Mouse (Mus musculus): ENCODE measurements around the gene Acaa1a. TPM values are rescaled to one million over a fixed set of nuclear protein-coding genes. Genes with fewer than 3 reads are reported as not detected.
A peak's percentile ranks its signal among the peaks of the same experiment; 100 is the strongest.
"Not testable (repeated sequence)": the region's sequence is repeated elsewhere in the genome, so short reads cannot be mapped to it uniquely, and the experiment has no call there.

Acaa1a gene
- polyA plus RNA-seq, 1 experiment from 2014 or later = 85.4 TPM

- H3K4me2 ChIP-seq (ENCODE audit: low read length) = no peak overlapping the region
- WGBS = 94% methylated on average over 12 of the region's 12 CpGs
These were observed 23.8 kb downstream of the Acaa1a start for GRCm38 (mm10) chr9:119363229-119363628.

DNA sequence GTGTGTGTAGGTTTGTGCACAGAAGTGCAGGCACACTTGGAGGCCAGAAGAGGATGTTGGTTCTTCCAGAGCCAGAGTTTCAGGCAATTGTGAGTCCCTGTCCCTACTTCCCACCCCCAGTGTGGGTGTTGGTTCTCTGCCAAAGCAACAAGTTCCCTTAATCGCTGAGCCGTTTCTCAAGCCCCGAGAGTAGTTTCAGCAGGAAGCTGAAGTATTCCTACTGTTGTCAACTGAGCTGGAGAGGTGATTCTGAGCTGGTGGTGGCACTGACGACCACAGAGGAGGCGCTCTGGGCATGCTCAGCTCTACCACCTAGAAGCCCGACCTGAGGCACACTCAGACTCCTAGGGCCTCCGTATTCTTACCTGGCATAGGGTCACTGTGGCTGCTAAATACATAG is 25.8 kb downstream of the Acaa1a start, which contains the start of gene Slc22a14:
Slc22a14 (minus strand) TSS at position 270 of the 400 bp plus-strand sequence.
- Histone ChIP-seq H3K9me3 (ENCODE audit: control insufficient read depth, low read length) (no peaks in the 10 kb centered on the region), H3K4me3 (replicated peaks; ENCODE audit: low read depth, low read length) (no peak within 1 kb of the TSS), H3K27ac (replicated peaks; ENCODE audit: low read depth, low read length) (no peak within 1 kb of the TSS), H3K36me3 (ENCODE audit: control insufficient read depth, insufficient read depth, low read length) (no peaks in the 10 kb centered on the region), H3K4me2 (ENCODE audit: low read length) (no peak within 1 kb of the TSS), H3K9ac (replicated peaks; ENCODE audit: low read length) (no peak within 1 kb of the TSS), H3K4me1 (ENCODE audit: control insufficient read depth, insufficient read depth, low read length) (no peaks in the 10 kb centered on the region), H3K27me3 (ENCODE audit: control insufficient read depth, insufficient read depth, low read length) (no peaks in the 10 kb centered on the region)
- no peak for ATAC-seq (ENCODE audit: low FRiP score, low TSS enrichment)
- 78% methylated on average over 7 of the region's 7 CpGs for WGBS
- no peak for DNase-seq

More at GRCm38 (mm10) chr9:119363229-119363628, 23.8 kb downstream of the Acaa1a start:
- Histone ChIP-seq H3K4me3 (replicated peaks; ENCODE audit: low read depth, low read length) (no peak overlapping the region), H3K4me1 (ENCODE audit: control insufficient read depth, insufficient read depth, low read length) (no peaks in the 10 kb centered on the region), H3K36me3 (ENCODE audit: control insufficient read depth, insufficient read depth, low read length) (no peaks in the 10 kb centered on the region), H3K9ac (replicated peaks; ENCODE audit: low read length) (no peak overlapping the region), H3K9me3 (ENCODE audit: control insufficient read depth, low read length) (no peaks in the 10 kb centered on the region), H3K27ac (replicated peaks; ENCODE audit: low read depth, low read length) (no peak overlapping the region), H3K27me3 (ENCODE audit: control insufficient read depth, insufficient read depth, low read length) (no peaks in the 10 kb centered on the region)
- DNase-seq (no peak), ATAC-seq (ENCODE audit: low FRiP score, low TSS enrichment) (no peak)

DNA sequence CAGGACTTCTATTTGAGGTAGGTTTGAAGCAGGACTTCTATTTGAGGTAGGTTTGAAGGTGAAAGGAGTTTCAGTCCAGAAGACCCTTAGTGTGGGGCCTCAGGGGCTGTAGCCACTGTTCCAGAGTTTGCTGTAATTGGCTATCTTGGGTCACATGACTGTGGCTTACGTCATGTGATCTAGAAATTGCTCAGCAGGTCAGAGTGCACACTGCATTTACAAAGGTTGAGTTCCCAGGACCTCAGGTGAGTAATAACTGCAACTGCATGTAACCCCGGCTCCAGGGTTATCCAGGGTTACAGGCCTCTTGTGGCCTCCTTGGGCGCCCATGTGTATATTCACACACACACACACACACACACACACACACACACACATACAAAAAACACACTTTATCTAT is 28.9 kb downstream of the Acaa1a start:
- Histone ChIP-seq H3K4me2 (ENCODE audit: low read length) (no peak overlapping the region), H3K4me3 (replicated peaks; ENCODE audit: low read depth, low read length) (no peak overlapping the region), H3K4me1 (ENCODE audit: control insufficient read depth, insufficient read depth, low read length) (no peaks in the 10 kb centered on the region), H3K9ac (replicated peaks; ENCODE audit: low read length) (no peak overlapping the region), H3K27ac (replicated peaks; ENCODE audit: low read depth, low read length) (no peak overlapping the region), H3K9me3 (ENCODE audit: control insufficient read depth, low read length) (no peaks in the 10 kb centered on the region), H3K36me3 (ENCODE audit: control insufficient read depth, insufficient read depth, low read length) (no peaks in the 10 kb centered on the region), H3K27me3 (ENCODE audit: control insufficient read depth, insufficient read depth, low read length) (no peaks in the 10 kb centered on the region)
- no peak for ATAC-seq (ENCODE audit: low FRiP score, low TSS enrichment)
- no peak for DNase-seq
- 95% methylated on average over 3 of the region's 3 CpGs for WGBS

GRCm38 (mm10) chr9:119370770-119371169 is 31.3 kb downstream of the Acaa1a start:
- not testable (repeated sequence) for DNase-seq; H3K27me3 ChIP-seq (ENCODE audit: control insufficient read depth, insufficient read depth, low read length); H3K4me1 ChIP-seq (ENCODE audit: control insufficient read depth, insufficient read depth, low read length); ATAC-seq (ENCODE audit: low FRiP score, low TSS enrichment); H3K9ac ChIP-seq (replicated peaks; ENCODE audit: low read length); H3K4me2 ChIP-seq (ENCODE audit: low read length); H3K36me3 ChIP-seq (ENCODE audit: control insufficient read depth, insufficient read depth, low read length); H3K27ac ChIP-seq (replicated peaks; ENCODE audit: low read depth, low read length); H3K9me3 ChIP-seq (ENCODE audit: control insufficient read depth, low read length); H3K4me3 ChIP-seq (replicated peaks; ENCODE audit: low read depth, low read length)
- WGBS = 90% methylated on average over 4 of the region's 4 CpGs

DNA sequence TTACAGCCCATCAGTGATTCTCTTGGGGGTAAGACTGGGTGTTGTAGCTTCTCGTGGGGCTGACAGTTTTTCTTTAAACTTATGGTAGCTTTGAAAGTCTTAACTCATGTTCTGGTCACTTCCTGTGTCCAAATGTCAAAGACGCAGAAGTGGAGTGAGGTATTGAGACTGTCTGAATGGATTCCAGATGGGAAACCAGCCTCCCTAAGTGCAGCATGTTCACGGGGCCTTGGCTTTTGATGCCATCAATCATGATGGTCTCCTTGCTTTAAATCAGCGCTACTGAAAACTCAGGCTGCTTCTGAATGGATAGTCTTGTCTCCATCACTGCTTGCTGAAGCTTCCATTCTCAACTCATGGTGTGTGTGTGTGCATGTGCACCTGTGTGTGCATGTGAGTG is 31.8 kb downstream of the Acaa1a start:
- WGBS = 91% methylated on average over 4 of the region's 4 CpGs
- no peak for ATAC-seq (ENCODE audit: low FRiP score, low TSS enrichment)
- no peak overlapping the region for H3K27ac ChIP-seq (replicated peaks; ENCODE audit: low read depth, low read length)
- no peaks in the 10 kb centered on the region for H3K9me3 ChIP-seq (ENCODE audit: control insufficient read depth, low read length)
- H3K36me3 ChIP-seq (ENCODE audit: control insufficient read depth, insufficient read depth, low read length) = no peaks in the 10 kb centered on the region
- H3K4me1 ChIP-seq (ENCODE audit: control insufficient read depth, insufficient read depth, low read length) = no peaks in the 10 kb centered on the region
- DNase-seq = no peak
- no peak overlapping the region for H3K4me2 ChIP-seq (ENCODE audit: low read length)
- no peak overlapping the region for H3K9ac ChIP-seq (replicated peaks; ENCODE audit: low read length)
- H3K4me3 ChIP-seq (replicated peaks; ENCODE audit: low read depth, low read length) = no peak overlapping the region
- no peaks in the 10 kb centered on the region for H3K27me3 ChIP-seq (ENCODE audit: control insufficient read depth, insufficient read depth, low read length)

DNA sequence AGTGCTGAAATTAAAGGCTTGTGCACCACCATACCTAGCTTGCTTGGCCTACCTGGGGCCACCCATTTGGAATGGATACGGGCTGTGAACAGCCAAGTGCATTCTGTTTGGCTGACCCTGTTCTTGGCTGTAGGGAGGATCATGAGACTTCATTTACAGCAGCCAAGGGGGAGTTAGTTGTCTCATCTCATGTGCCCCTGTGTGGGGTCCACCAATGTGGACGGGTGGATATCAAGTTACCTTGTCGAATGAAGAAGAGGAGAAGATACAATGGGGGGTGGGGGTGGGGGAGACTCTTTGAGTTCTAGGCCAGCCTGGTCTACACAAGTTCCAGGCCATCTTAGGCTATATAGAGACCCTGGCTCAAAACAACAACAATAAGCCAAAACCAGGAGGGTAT is 35.5 kb downstream of the Acaa1a start:
- Histone ChIP-seq H3K9ac (replicated peaks; ENCODE audit: low read length) (no peak overlapping the region), H3K4me3 (replicated peaks; ENCODE audit: low read depth, low read length) (no peak overlapping the region), H3K4me1 (ENCODE audit: control insufficient read depth, insufficient read depth, low read length) (no peaks in the 10 kb centered on the region), H3K27ac (replicated peaks; ENCODE audit: low read depth, low read length) (no peak overlapping the region), H3K27me3 (ENCODE audit: control insufficient read depth, insufficient read depth, low read length) (no peaks in the 10 kb centered on the region), H3K36me3 (ENCODE audit: control insufficient read depth, insufficient read depth, low read length) (no peaks in the 10 kb centered on the region), H3K4me2 (ENCODE audit: low read length) (no peak overlapping the region), H3K9me3 (ENCODE audit: control insufficient read depth, low read length) (no peaks in the 10 kb centered on the region)
- ATAC-seq (ENCODE audit: low FRiP score, low TSS enrichment) = no peak
- WGBS = 76% methylated on average over 3 of the region's 3 CpGs
- no peak for DNase-seq

- Histone ChIP-seq H3K27ac (replicated peaks; ENCODE audit: low read depth, low read length) (no peak overlapping the region), H3K4me1 (ENCODE audit: control insufficient read depth, insufficient read depth, low read length) (no peaks in the 10 kb centered on the region), H3K36me3 (ENCODE audit: control insufficient read depth, insufficient read depth, low read length) (no peaks in the 10 kb centered on the region), H3K9ac (replicated peaks; ENCODE audit: low read length) (no peak overlapping the region), H3K4me2 (ENCODE audit: low read length) (no peak overlapping the region), H3K27me3 (ENCODE audit: control insufficient read depth, insufficient read depth, low read length) (no peaks in the 10 kb centered on the region), H3K4me3 (replicated peaks; ENCODE audit: low read depth, low read length) (no peak overlapping the region), H3K9me3 (ENCODE audit: control insufficient read depth, low read length) (no peaks in the 10 kb centered on the region)
- 81% methylated on average over 6 of the region's 6 CpGs for WGBS
- DNase-seq (no peak), ATAC-seq (ENCODE audit: low FRiP score, low TSS enrichment) (no peak)
These were observed 36.1 kb downstream of the Acaa1a start for GRCm38 (mm10) chr9:119375556-119375955.

GRCm38 (mm10) chr9:119378231-119378630 is 38.8 kb downstream of the Acaa1a start:
- DNase-seq (no peak), ATAC-seq (ENCODE audit: low FRiP score, low TSS enrichment) (no peak)
- 91% methylated on average over 4 of the region's 4 CpGs for WGBS
- H3K27ac ChIP-seq (replicated peaks; ENCODE audit: low read depth, low read length) = no peak overlapping the region
- no peaks in the 10 kb centered on the region for H3K36me3 ChIP-seq (ENCODE audit: control insufficient read depth, insufficient read depth, low read length)
- H3K4me1 ChIP-seq (ENCODE audit: control insufficient read depth, insufficient read depth, low read length) = no peaks in the 10 kb centered on the region
- H3K9ac ChIP-seq (replicated peaks; ENCODE audit: low read length) = no peak overlapping the region
- H3K4me3 ChIP-seq (replicated peaks; ENCODE audit: low read depth, low read length) = no peak overlapping the region
- H3K9me3 ChIP-seq (ENCODE audit: control insufficient read depth, low read length) = no peaks in the 10 kb centered on the region
- H3K4me2 ChIP-seq (ENCODE audit: low read length) = no peak overlapping the region
- no peaks in the 10 kb centered on the region for H3K27me3 ChIP-seq (ENCODE audit: control insufficient read depth, insufficient read depth, low read length)

DNA sequence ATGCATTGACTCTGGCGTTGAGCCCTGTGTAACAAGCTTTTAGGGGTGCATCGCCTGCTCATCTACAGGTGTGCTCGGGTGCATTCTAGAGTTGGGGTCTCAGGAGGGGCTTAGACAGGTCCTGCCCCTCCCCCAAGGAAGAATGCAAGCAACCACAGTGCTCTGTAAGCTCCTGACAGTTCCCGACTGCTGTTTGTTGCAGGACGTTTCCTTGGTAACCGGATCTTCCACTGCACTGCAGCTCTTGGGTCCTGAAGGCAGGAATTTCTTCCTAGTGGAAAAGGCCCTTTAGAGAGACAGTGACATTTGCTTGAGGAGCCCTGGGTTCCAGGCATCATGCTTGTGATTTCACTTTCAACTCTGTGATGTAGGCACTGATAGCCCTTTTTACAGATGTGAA is 43.1 kb downstream of the Acaa1a start:
- H3K9me3 ChIP-seq (ENCODE audit: control insufficient read depth, low read length) = no peaks in the 10 kb centered on the region
- 55% methylated on average over 6 of the region's 6 CpGs for WGBS

More for the DNA sequence above, 43.1 kb downstream of the Acaa1a start:
- Histone ChIP-seq H3K4me2 (ENCODE audit: low read length) (no peak overlapping the region), H3K4me1 (ENCODE audit: control insufficient read depth, insufficient read depth, low read length) (no peaks in the 10 kb centered on the region), H3K4me3 (replicated peaks; ENCODE audit: low read depth, low read length) (no peak overlapping the region), H3K27me3 (ENCODE audit: control insufficient read depth, insufficient read depth, low read length) (no peaks in the 10 kb centered on the region), H3K9ac (replicated peaks; ENCODE audit: low read length) (no peak overlapping the region), H3K27ac (replicated peaks; ENCODE audit: low read depth, low read length) (no peak overlapping the region), H3K36me3 (ENCODE audit: control insufficient read depth, insufficient read depth, low read length) (no peaks in the 10 kb centered on the region; the same call in 1 of the 2 replicates)
- ATAC-seq (ENCODE audit: low FRiP score, low TSS enrichment) (no peak), DNase-seq (peak; percentile 34)

Measured in midbrain, embryonic 14.5 days (tissue).